Mouse (Mus musculus): Measurements from ENCODE around the gene Eif4e3. TPM values are rescaled to one million over a fixed set of nuclear protein-coding genes. Genes with fewer than 3 reads are reported as not detected.

Eif4e3 gene
- total and polyA plus RNA-seq, 2 experiments from 2014 or later, result 15.4 to 18.9 TPM

DNA sequence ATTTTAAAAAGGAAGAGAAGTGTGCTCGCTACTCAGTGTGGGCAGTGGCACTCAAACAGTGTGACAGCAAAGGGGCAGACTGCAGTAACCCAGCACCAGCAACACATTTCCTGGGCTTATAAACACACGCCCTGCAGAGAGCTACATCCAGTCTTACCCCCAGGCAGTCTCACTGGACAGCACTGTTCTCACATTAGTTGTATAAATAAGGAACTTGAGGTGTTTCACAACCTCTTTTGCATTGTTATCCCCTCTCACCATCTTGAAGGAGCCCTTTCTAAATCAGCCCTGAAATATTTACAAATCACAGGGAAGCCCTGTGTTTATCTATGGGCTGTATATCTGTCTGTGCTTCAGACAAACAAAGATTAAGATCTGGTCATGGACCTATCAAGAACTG is 17.3 kb downstream of the Eif4e3 start:
- Histone ChIP-seq H3K27ac (ENCODE audit: low read depth) (no peak overlapping the region), H3K9me3 (replicated peaks; ENCODE audit: control insufficient read depth, low read length) (no peaks in the 10 kb centered on the region), H3K4me2 (ENCODE audit: low read depth, low read length) (no peak overlapping the region), H3K4me1 (ENCODE audit: control insufficient read depth, insufficient read depth) (peaks cover 5% of the 10 kb centered on the region; the same call in 1 of the 2 replicates), H3K27me3 (ENCODE audit: control insufficient read depth, insufficient read depth, low read length) (no peaks in the 10 kb centered on the region), H3K36me3 (replicated peaks; ENCODE audit: control insufficient read depth, insufficient read depth, low read length) (no peaks in the 10 kb centered on the region), H3K4me3 (ENCODE audit: low read depth, low read length) (no peak overlapping the region), H3K9ac (replicated peaks; ENCODE audit: low read depth, low read length) (no peak overlapping the region)
- DNase-seq (ENCODE audit: low spot score) (no peak), ATAC-seq (ENCODE audit: insufficient read depth, low read depth) (no peak)
- 78% methylated on average over 2 of the region's 2 CpGs for WGBS
- TF ChIP-seq CTCF (IDR thresholded peaks at IDR 0.05; ENCODE audit: low read depth), result no peak
- no peak for TF ChIP-seq EP300 (IDR thresholded peaks at IDR 0.05; ENCODE audit: low read depth)

- Histone ChIP-seq H3K4me3 (ENCODE audit: low read depth, low read length) (no peak overlapping the region), H3K27ac (ENCODE audit: low read depth) (no peak overlapping the region; the same call in 1 of the 2 replicates), H3K36me3 (replicated peaks; ENCODE audit: control insufficient read depth, insufficient read depth, low read length) (no peaks in the 10 kb centered on the region), H3K9me3 (replicated peaks; ENCODE audit: control insufficient read depth, low read length) (no peaks in the 10 kb centered on the region), H3K4me2 (ENCODE audit: low read depth, low read length) (no peak overlapping the region), H3K27me3 (ENCODE audit: control insufficient read depth, insufficient read depth, low read length) (no peaks in the 10 kb centered on the region), H3K4me1 (ENCODE audit: control insufficient read depth, insufficient read depth) (peaks cover 14% of the 10 kb centered on the region; the same call in 1 of the 2 replicates), H3K9ac (replicated peaks; ENCODE audit: low read depth, low read length) (no peak overlapping the region)
- no peak for TF ChIP-seq CTCF (IDR thresholded peaks at IDR 0.05; ENCODE audit: low read depth)
- TF ChIP-seq EP300 (IDR thresholded peaks at IDR 0.05; ENCODE audit: low read depth), result no peak
- WGBS, result 70% methylated on average over 10 of the region's 10 CpGs
- no peak for ATAC-seq (ENCODE audit: insufficient read depth, low read depth)
- no peak for DNase-seq (ENCODE audit: low spot score)
Measured at GRCm38 (mm10) chr6:99646344-99646743, 20.2 kb downstream of the Eif4e3 start.

GRCm38 (mm10) chr6:99644876-99645275 is 21.7 kb downstream of the Eif4e3 start:
- DNase-seq (ENCODE audit: low spot score) (no peak), ATAC-seq (ENCODE audit: insufficient read depth, low read depth) (no peak)
- 77% methylated on average over 5 of the region's 5 CpGs for WGBS
- TF ChIP-seq EP300 (IDR thresholded peaks at IDR 0.05; ENCODE audit: low read depth) (no peak), CTCF (IDR thresholded peaks at IDR 0.05; ENCODE audit: low read depth) (peak; percentile 16; the same call in 1 of the 2 replicates)
- Histone ChIP-seq H3K4me2 (ENCODE audit: low read depth, low read length) (no peak overlapping the region), H3K9ac (replicated peaks; ENCODE audit: low read depth, low read length) (no peak overlapping the region), H3K27ac (ENCODE audit: low read depth) (peak overlapping the region; percentile 88), H3K9me3 (replicated peaks; ENCODE audit: control insufficient read depth, low read length) (no peaks in the 10 kb centered on the region), H3K27me3 (ENCODE audit: control insufficient read depth, insufficient read depth, low read length) (no peaks in the 10 kb centered on the region), H3K4me1 (ENCODE audit: control insufficient read depth, insufficient read depth) (peaks cover 14% of the 10 kb centered on the region; the same call in 1 of the 2 replicates), H3K36me3 (replicated peaks; ENCODE audit: control insufficient read depth, insufficient read depth, low read length) (peaks cover 2% of the 10 kb centered on the region; the same call in 1 of the 2 replicates), H3K4me3 (ENCODE audit: low read depth, low read length) (no peak overlapping the region)

- H3K9ac ChIP-seq (replicated peaks; ENCODE audit: low read depth, low read length), result no peak overlapping the region
- peak overlapping the region; percentile 88 for H3K27ac ChIP-seq (ENCODE audit: low read depth)
- ATAC-seq (ENCODE audit: insufficient read depth, low read depth) (peak; percentile 39), DNase-seq (ENCODE audit: low spot score) (peak; percentile 25)
- H3K4me1 ChIP-seq (ENCODE audit: control insufficient read depth, insufficient read depth), result peaks cover 14% of the 10 kb centered on the region; the same call in 1 of the 2 replicates
- peak overlapping the region; percentile 23 for H3K4me2 ChIP-seq (ENCODE audit: low read depth, low read length)
- 32% methylated on average over 5 of the region's 5 CpGs for WGBS
- no peaks in the 10 kb centered on the region for H3K27me3 ChIP-seq (ENCODE audit: control insufficient read depth, insufficient read depth, low read length)
- H3K9me3 ChIP-seq (replicated peaks; ENCODE audit: control insufficient read depth, low read length), result no peaks in the 10 kb centered on the region
- TF ChIP-seq EP300 (IDR thresholded peaks at IDR 0.05; ENCODE audit: low read depth) (no peak), CTCF (IDR thresholded peaks at IDR 0.05; ENCODE audit: low read depth) (no peak)
- peaks cover 6% of the 10 kb centered on the region for H3K36me3 ChIP-seq (replicated peaks; ENCODE audit: control insufficient read depth, insufficient read depth, low read length)
- no peak overlapping the region for H3K4me3 ChIP-seq (ENCODE audit: low read depth, low read length)
Measured at GRCm38 (mm10) chr6:99644386-99644785, 22.2 kb downstream of the Eif4e3 start.

GRCm38 (mm10) chr6:99643439-99644199 is 23.0 kb downstream of the Eif4e3 start:
- peak overlapping the region; percentile 23 for H3K4me2 ChIP-seq (ENCODE audit: low read depth, low read length)
- DNase-seq (ENCODE audit: low spot score), result peak; percentile 86

More at GRCm38 (mm10) chr6:99643439-99644199, 23.0 kb downstream of the Eif4e3 start:
- Histone ChIP-seq H3K9me3 (replicated peaks; ENCODE audit: control insufficient read depth, low read length) (no peaks in the 10 kb centered on the region), H3K4me1 (ENCODE audit: control insufficient read depth, insufficient read depth) (peaks cover 14% of the 10 kb centered on the region; the same call in 1 of the 2 replicates), H3K27me3 (ENCODE audit: control insufficient read depth, insufficient read depth, low read length) (no peaks in the 10 kb centered on the region), H3K36me3 (replicated peaks; ENCODE audit: control insufficient read depth, insufficient read depth, low read length) (peaks cover 14% of the 10 kb centered on the region), H3K27ac (ENCODE audit: low read depth) (peak overlapping the region; percentile 88), H3K9ac (replicated peaks; ENCODE audit: low read depth, low read length) (no peak overlapping the region), H3K4me3 (ENCODE audit: low read depth, low read length) (no peak overlapping the region)
- WGBS, result 19% methylated on average over 10 of the region's 10 CpGs
- TF ChIP-seq EP300 (IDR thresholded peaks at IDR 0.05; ENCODE audit: low read depth) (peak; percentile 47; the same call in 1 of the 2 replicates), CTCF (IDR thresholded peaks at IDR 0.05; ENCODE audit: low read depth) (no peak)
- ATAC-seq (ENCODE audit: insufficient read depth, low read depth), result peak; percentile 83
